ENCODE assay signal across 8 mouse cellular contexts in the genomic region with DNA sequence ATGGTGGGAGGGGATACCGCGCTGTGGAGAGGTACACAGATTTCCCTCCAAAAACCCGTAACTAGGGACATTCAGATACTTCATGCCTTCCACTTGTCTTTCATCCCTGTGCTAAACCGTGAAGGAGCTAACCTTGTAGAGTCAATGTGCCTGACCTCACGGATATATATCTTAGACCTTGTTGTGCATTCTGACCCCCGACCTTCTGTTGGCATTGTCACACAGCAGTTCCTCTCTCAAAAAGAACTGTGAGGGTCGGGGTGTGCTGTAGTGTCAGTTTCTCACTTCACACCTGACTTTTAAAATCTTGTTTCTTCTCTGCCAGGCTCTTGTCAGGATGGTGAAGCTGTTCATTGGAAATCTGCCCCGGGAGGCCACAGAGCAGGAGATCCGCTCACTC. TPM values are rescaled to one million over a fixed set of nuclear protein-coding genes. Genes with fewer than 3 reads are reported as not detected.
DNase-seq lines count a peak whose midpoint lies in the region; ATAC-seq and TF ChIP-seq lines count a peak whose summit lies in the region.

No protein-coding gene starts in this region.

- H3K9me3 ChIP-seq in heart, embryonic 11.5 days (replicated peaks; ENCODE audit: control insufficient read depth, low read length) = no peaks in the 10 kb centered on the region
- no peaks in the 10 kb centered on the region for H3K9me3 ChIP-seq in ES-Bruce4 (replicated peaks; ENCODE audit: control insufficient read depth, insufficient read depth, low read length, poor library complexity, severe bottlenecking)
- no peaks in the 10 kb centered on the region for H3K9me3 ChIP-seq in forebrain, postnatal 0 days (ENCODE audit: low read length)

- WGBS in heart, embryonic 11.5 days (ENCODE audit: insufficient replicate concordance) = 8% methylated on average over 9 of the region's 9 CpGs
- 1% methylated on average over 9 of the region's 9 CpGs for WGBS in forebrain, postnatal 0 days

- ATAC-seq in heart, embryonic 11.5 days (replicated peaks; ENCODE audit: insufficient number of reproducible peaks, low FRiP score, low TSS enrichment) = no peak
- ATAC-seq in forebrain, postnatal 0 days = no peak

- peak overlapping the region; percentile 91; the same call in 1 of the 2 replicates for H3K27ac ChIP-seq in heart, embryonic 11.5 days (ENCODE audit: low read depth, low read length)
- H3K27ac ChIP-seq in ES-Bruce4 (ENCODE audit: insufficient read depth, low read length) = peak overlapping the region; percentile 48; the same call in 1 of the 2 replicates
- peak overlapping the region; percentile 96 for H3K27ac ChIP-seq in forebrain, postnatal 0 days (ENCODE audit: low read depth, low read length)

- no peak for TF ChIP-seq CTCF in ES-Bruce4 (IDR thresholded peaks at IDR 0.05; ENCODE audit: low read depth, low read length)
- TF ChIP-seq CTCF in forebrain, postnatal 0 days (IDR thresholded peaks at IDR 0.05; ENCODE audit: low read depth) = no peak

- peaks cover 9% of the 10 kb centered on the region for H3K4me1 ChIP-seq in heart, embryonic 11.5 days (ENCODE audit: control insufficient read depth, insufficient read depth, low read length)
- H3K4me1 ChIP-seq in ES-Bruce4 (ENCODE audit: control insufficient read depth, insufficient read depth, low read length) = no peaks in the 10 kb centered on the region
- peaks cover 14% of the 10 kb centered on the region for H3K4me1 ChIP-seq in forebrain, postnatal 0 days (ENCODE audit: insufficient read depth)

- DNase-seq in heart, adult 9 months (ENCODE audit: low spot score in 2 of 2) = no peak
- no peak for DNase-seq in forebrain, postnatal 0 days
- peak; percentile 16 for DNase-seq in lung, postnatal 10 days
- DNase-seq in frontal cortex, postnatal 10 days (ENCODE audit: low spot score in 2 of 2) = no peak
- no peak for DNase-seq in urinary bladder, adult 18-20 months (ENCODE audit: low spot score in 2 of 2)
- DNase-seq in right cerebral cortex, adult 18-20 months = no peak

- peak overlapping the region; percentile 80 for H3K4me3 ChIP-seq in heart, embryonic 11.5 days (ENCODE audit: low read depth, low read length)
- H3K4me3 ChIP-seq in ES-Bruce4 (ENCODE audit: low read depth, low read length) = peak overlapping the region; percentile 75
- peak overlapping the region; percentile 90 for H3K4me3 ChIP-seq in forebrain, postnatal 0 days (ENCODE audit: low read depth, low read length)

- no peaks in the 10 kb centered on the region for H3K27me3 ChIP-seq in heart, embryonic 11.5 days (ENCODE audit: control insufficient read depth, insufficient read depth, low read length)
- no peaks in the 10 kb centered on the region for H3K27me3 ChIP-seq in ES-Bruce4 (ENCODE audit: control insufficient read depth, insufficient read depth, low read length, poor library complexity, severe bottlenecking)
- H3K27me3 ChIP-seq in forebrain, postnatal 0 days (ENCODE audit: insufficient read depth, low read length) = no peaks in the 10 kb centered on the region

- TF ChIP-seq POLR2A in ES-Bruce4 (IDR thresholded peaks at IDR 0.05; ENCODE audit: insufficient read depth, low read length) = no peak

- H3K9ac ChIP-seq in heart, embryonic 11.5 days (ENCODE audit: low read depth, low read length) = peak overlapping the region; percentile 94
- peak overlapping the region; percentile 79 for H3K9ac ChIP-seq in ES-Bruce4 (ENCODE audit: low read depth, poor library complexity, severe bottlenecking)
- H3K9ac ChIP-seq in forebrain, postnatal 0 days = peak overlapping the region; percentile 85

- TF ChIP-seq EP300 in ES-Bruce4 (IDR thresholded peaks at IDR 0.05; ENCODE audit: insufficient read depth, low read depth, low read length) = no peak

- peaks cover 1% of the 10 kb centered on the region; the same call in 1 of the 2 replicates for H3K36me3 ChIP-seq in heart, embryonic 11.5 days (ENCODE audit: control insufficient read depth, insufficient read depth, low read length)
- H3K36me3 ChIP-seq in ES-Bruce4 (ENCODE audit: control insufficient read depth, insufficient read depth, low read length, poor library complexity, severe bottlenecking) = peaks cover 25% of the 10 kb centered on the region
- peaks cover 17% of the 10 kb centered on the region for H3K36me3 ChIP-seq in forebrain, postnatal 0 days (ENCODE audit: insufficient read depth)

- peak overlapping the region; percentile 84 for H3K4me2 ChIP-seq in heart, embryonic 11.5 days
- H3K4me2 ChIP-seq in forebrain, postnatal 0 days (ENCODE audit: low read depth) = peak overlapping the region; percentile 73

RNA-seq across cellular contexts. Expression of a gene that starts 0.6 kb away (rescaled TPM):
- polyA plus RNA-seq in heart, embryonic 11.5 days (2014; fragmentation: Nextera tagmentation; extraction: Ambion mirVana) = 37.0 and 43.4 TPM in 2 replicates
- 7.2 and 7.4 TPM in 2 replicates for polyA plus RNA-seq in ES-Bruce4 (2011; ENCODE audit: insufficient read depth, insufficient read length, low read depth, missing spikeins)
- 84.8 and 90.6 TPM in 2 replicates for total RNA-seq in forebrain, postnatal 0 days (2014; rRNA removed)
- polyA plus RNA-seq in forebrain, postnatal 0 days (2015; fragmentation: Nextera tagmentation; extraction: Ambion mirVana) = 79.8 and 88.7 TPM in 2 replicates

RNA-seq across cellular contexts. Expression of a gene that starts 36.8 kb away (rescaled TPM):
- 54.0 and 58.0 TPM in 2 replicates for polyA plus RNA-seq in heart, embryonic 11.5 days (2014; fragmentation: Nextera tagmentation; extraction: Ambion mirVana)
- 67.6 and 72.7 TPM in 2 replicates for polyA plus RNA-seq in ES-Bruce4 (2011; ENCODE audit: insufficient read depth, insufficient read length, low read depth, missing spikeins)
- total RNA-seq in forebrain, postnatal 0 days (2014; rRNA removed) = 106 and 145 TPM in 2 replicates
- 45.0 and 56.9 TPM in 2 replicates for polyA plus RNA-seq in forebrain, postnatal 0 days (2015; fragmentation: Nextera tagmentation; extraction: Ambion mirVana)

RNA-seq across cellular contexts. Expression of a gene that starts 46.0 kb away (rescaled TPM):
- 0.42 and 0.49 TPM in 2 replicates for polyA plus RNA-seq in heart, embryonic 11.5 days (2014; fragmentation: Nextera tagmentation; extraction: Ambion mirVana)
- 13.5 and 13.7 TPM in 2 replicates for polyA plus RNA-seq in ES-Bruce4 (2011; ENCODE audit: insufficient read depth, insufficient read length, low read depth, missing spikeins)
- total RNA-seq in forebrain, postnatal 0 days (2014; rRNA removed) = 169 and 196 TPM in 2 replicates
- 24.3 and 25.4 TPM in 2 replicates for polyA plus RNA-seq in forebrain, postnatal 0 days (2015; fragmentation: Nextera tagmentation; extraction: Ambion mirVana)

RNA-seq across cellular contexts. Expression of a gene that starts 54.5 kb away (rescaled TPM):
- 19.8 and 24.0 TPM in 2 replicates for polyA plus RNA-seq in heart, embryonic 11.5 days (2014; fragmentation: Nextera tagmentation; extraction: Ambion mirVana)
- 22.2 and 23.5 TPM in 2 replicates for polyA plus RNA-seq in ES-Bruce4 (2011; ENCODE audit: insufficient read depth, insufficient read length, low read depth, missing spikeins)
- total RNA-seq in forebrain, postnatal 0 days (2014; rRNA removed) = 15.0 and 18.2 TPM in 2 replicates
- 16.5 and 20.4 TPM in 2 replicates for polyA plus RNA-seq in forebrain, postnatal 0 days (2015; fragmentation: Nextera tagmentation; extraction: Ambion mirVana)

RNA-seq across cellular contexts. Expression of a gene that starts 54.5 kb away (rescaled TPM):
- 58.0 and 67.5 TPM in 2 replicates for polyA plus RNA-seq in heart, embryonic 11.5 days (2014; fragmentation: Nextera tagmentation; extraction: Ambion mirVana)
- 79.2 and 85.2 TPM in 2 replicates for polyA plus RNA-seq in ES-Bruce4 (2011; ENCODE audit: insufficient read depth, insufficient read length, low read depth, missing spikeins)
- total RNA-seq in forebrain, postnatal 0 days (2014; rRNA removed) = 29.2 and 30.9 TPM in 2 replicates
- polyA plus RNA-seq in forebrain, postnatal 0 days (2015; fragmentation: Nextera tagmentation; extraction: Ambion mirVana) = 45.9 and 46.6 TPM in 2 replicates
